Mouse (Mus musculus) heart, adult 8-10 months (tissue): ENCODE results near the gene Tenm4. TPM values are rescaled to one million over a fixed set of nuclear protein-coding genes. Genes with fewer than 3 reads are reported as not detected.

ENCODE experiments used
- DNase-seq: peaks from one replicate; pipeline ENCODE4 v3.0.0; 2022; ENCODE audit warnings: low spot score
- total RNA-seq, 4 experiments: library from RNA; stranded (reverse); gene quantifications; 2 replicates each; pipeline ENCODE4 v1.2.4; 2022

The Tenm4 gene
- total RNA-seq, 4 experiments from 2014 or later = 0.34 to 1.4 (median 1.00) TPM

- DNase-seq = no peak
Measured at GRCm38 (mm10) chr7:96768718-96769117, 597.7 kb downstream of the Tenm4 start.

GRCm38 (mm10) chr7:96769784-96770183, 598.7 kb downstream of the Tenm4 start:
- no peak for DNase-seq

GRCm38 (mm10) chr7:96772966-96773365, 601.9 kb downstream of the Tenm4 start:
- DNase-seq = no peak

GRCm38 (mm10) chr7:96773585-96774225, 602.7 kb downstream of the Tenm4 start:
- DNase-seq = no peak

- no peak for DNase-seq
Measured at GRCm38 (mm10) chr7:96775080-96775486, 604.0 kb downstream of the Tenm4 start.

- DNase-seq = no peak
Measured at GRCm38 (mm10) chr7:96777938-96778600, 607.0 kb downstream of the Tenm4 start.

- DNase-seq = no peak
Measured at GRCm38 (mm10) chr7:96778601-96778969, 607.5 kb downstream of the Tenm4 start.

- no peak for DNase-seq
Measured at GRCm38 (mm10) chr7:96780556-96780955, 609.5 kb downstream of the Tenm4 start.

GRCm38 (mm10) chr7:96781068-96781467, 610.0 kb downstream of the Tenm4 start:
- no peak for DNase-seq

GRCm38 (mm10) chr7:96782686-96783085, 611.6 kb downstream of the Tenm4 start:
- no peak for DNase-seq

GRCm38 (mm10) chr7:96785808-96786207, 614.8 kb downstream of the Tenm4 start:
- DNase-seq = no peak

GRCm38 (mm10) chr7:96786262-96787044, 615.4 kb downstream of the Tenm4 start:
- DNase-seq = no peak

- no peak for DNase-seq
Measured at GRCm38 (mm10) chr7:96788135-96788534, 617.1 kb downstream of the Tenm4 start.

- no peak for DNase-seq
Measured at GRCm38 (mm10) chr7:96790326-96790725, 619.3 kb downstream of the Tenm4 start.

- DNase-seq = no peak
Measured at GRCm38 (mm10) chr7:96792456-96793229, 621.6 kb downstream of the Tenm4 start.

GRCm38 (mm10) chr7:96796033-96796741, 625.1 kb downstream of the Tenm4 start:
- peak; percentile 52 for DNase-seq

GRCm38 (mm10) chr7:96796788-96797485, 625.9 kb downstream of the Tenm4 start:
- no peak for DNase-seq

GRCm38 (mm10) chr7:96797716-96798332, 626.8 kb downstream of the Tenm4 start:
- DNase-seq = no peak

- no peak for DNase-seq
Measured at GRCm38 (mm10) chr7:96799816-96800215, 628.8 kb downstream of the Tenm4 start.

GRCm38 (mm10) chr7:96801368-96801767, 630.3 kb downstream of the Tenm4 start:
- DNase-seq = no peak
